ENCODE assay signal across 25 mouse cellular contexts in genomic region chr11:13112486-13112885, GRCm38 (mm10).
DNase-seq lines count a peak whose midpoint lies in the region; ATAC-seq lines count a peak whose summit lies in the region.
"Had no signal": no experiment of that assay in that cellular context is flagged by ENCODE, and none has a peak within 500 bp of the region (broad histone marks: within the 10 kb centered on the region; RNA-seq: fewer than 3 reads in every experiment).

No protein-coding gene starts in this region.

- no peak overlapping the region for H3K4me3 ChIP-seq in forebrain, embryonic 14.5 days (ENCODE audit: low read depth, low read length)
- H3K4me3 ChIP-seq in forebrain, embryonic 11.5 days (ENCODE audit: low read depth, low read length), result no peak overlapping the region
- H3K4me3 ChIP-seq in heart, embryonic 11.5 days (ENCODE audit: low read depth, low read length), result no peak overlapping the region
- H3K4me3 ChIP-seq in midbrain, embryonic 12.5 days, result no peak overlapping the region
- no peak overlapping the region for H3K4me3 ChIP-seq in midbrain, embryonic 15.5 days
- H3K4me3 ChIP-seq: embryonic facial prominence, embryonic 13.5 days; erythroblast, embryonic 14.5 days; hindbrain, embryonic 10.5 days; intestine, embryonic 15.5 days; layer of hippocampus, adult 2 months; limb, embryonic 13.5 days; liver, embryonic 12.5 days; neural tube, embryonic 15.5 days had no signal

- H3K9me3 ChIP-seq in forebrain, embryonic 14.5 days (replicated peaks; ENCODE audit: control insufficient read depth, low read length), result no peaks in the 10 kb centered on the region
- no peaks in the 10 kb centered on the region for H3K9me3 ChIP-seq in forebrain, embryonic 11.5 days (ENCODE audit: control insufficient read depth, low read length)
- no peaks in the 10 kb centered on the region for H3K9me3 ChIP-seq in heart, embryonic 11.5 days (replicated peaks; ENCODE audit: control insufficient read depth, low read length)
- H3K9me3 ChIP-seq in midbrain, embryonic 12.5 days, result no peaks in the 10 kb centered on the region
- H3K9me3 ChIP-seq in midbrain, embryonic 15.5 days, result no peaks in the 10 kb centered on the region
- H3K9me3 ChIP-seq: embryonic facial prominence, embryonic 13.5 days; hindbrain, embryonic 10.5 days; intestine, embryonic 15.5 days; limb, embryonic 13.5 days; liver, embryonic 12.5 days; neural tube, embryonic 15.5 days had no signal

- no peaks in the 10 kb centered on the region for H3K27me3 ChIP-seq in forebrain, embryonic 14.5 days (replicated peaks; ENCODE audit: control insufficient read depth, insufficient read depth, low read length)
- no peaks in the 10 kb centered on the region for H3K27me3 ChIP-seq in forebrain, embryonic 11.5 days (ENCODE audit: control insufficient read depth, insufficient read depth, low read length)
- H3K27me3 ChIP-seq in heart, embryonic 11.5 days (ENCODE audit: control insufficient read depth, insufficient read depth, low read length), result no peaks in the 10 kb centered on the region
- no peaks in the 10 kb centered on the region for H3K27me3 ChIP-seq in midbrain, embryonic 12.5 days
- H3K27me3 ChIP-seq in midbrain, embryonic 15.5 days (replicated peaks), result no peaks in the 10 kb centered on the region
- H3K27me3 ChIP-seq: embryonic facial prominence, embryonic 13.5 days; intestine, embryonic 15.5 days; limb, embryonic 13.5 days; liver, embryonic 12.5 days; neural tube, embryonic 15.5 days had no signal

- no peak overlapping the region for H3K4me2 ChIP-seq in forebrain, embryonic 14.5 days (ENCODE audit: low read length)
- H3K4me2 ChIP-seq in forebrain, embryonic 11.5 days (ENCODE audit: low read depth, low read length, severe bottlenecking), result no peak overlapping the region
- H3K4me2 ChIP-seq in heart, embryonic 11.5 days, result no peak overlapping the region
- no peak overlapping the region for H3K4me2 ChIP-seq in midbrain, embryonic 12.5 days (replicated peaks)
- no peak overlapping the region for H3K4me2 ChIP-seq in midbrain, embryonic 15.5 days
- H3K4me2 ChIP-seq: embryonic facial prominence, embryonic 13.5 days; intestine, embryonic 15.5 days; limb, embryonic 13.5 days; liver, embryonic 12.5 days; neural tube, embryonic 15.5 days had no signal

- ATAC-seq in forebrain, embryonic 14.5 days, result no peak
- ATAC-seq in forebrain, embryonic 11.5 days (replicated peaks; ENCODE audit: low FRiP score), result no peak
- ATAC-seq in heart, embryonic 11.5 days (replicated peaks; ENCODE audit: insufficient number of reproducible peaks, low FRiP score, low TSS enrichment), result no peak
- ATAC-seq in midbrain, embryonic 12.5 days (ENCODE audit: low FRiP score, low read depth), result peak; percentile 41; the same call in 1 of the 2 replicates
- ATAC-seq in midbrain, embryonic 15.5 days (replicated peaks), result no peak; the same call in 1 of the 2 replicates
- ATAC-seq: hindbrain, embryonic 16.5 days; intestine, embryonic 15.5 days; liver, embryonic 12.5 days had no signal

- no peak overlapping the region for H3K9ac ChIP-seq in forebrain, embryonic 14.5 days (ENCODE audit: low read length)
- H3K9ac ChIP-seq in forebrain, embryonic 11.5 days (ENCODE audit: low read length), result no peak overlapping the region
- no peak overlapping the region for H3K9ac ChIP-seq in heart, embryonic 11.5 days (ENCODE audit: low read depth, low read length)
- no peak overlapping the region for H3K9ac ChIP-seq in midbrain, embryonic 12.5 days (replicated peaks)
- H3K9ac ChIP-seq in midbrain, embryonic 15.5 days, result no peak overlapping the region
- H3K9ac ChIP-seq: embryonic facial prominence, embryonic 13.5 days; intestine, embryonic 15.5 days; limb, embryonic 13.5 days; liver, embryonic 12.5 days; neural tube, embryonic 15.5 days had no signal

- no peak overlapping the region for H3K27ac ChIP-seq in forebrain, embryonic 14.5 days (ENCODE audit: low read depth, low read length)
- H3K27ac ChIP-seq in forebrain, embryonic 11.5 days (ENCODE audit: low read depth, low read length), result no peak overlapping the region
- no peak overlapping the region for H3K27ac ChIP-seq in heart, embryonic 11.5 days (ENCODE audit: low read depth, low read length)
- no peak overlapping the region for H3K27ac ChIP-seq in midbrain, embryonic 12.5 days (replicated peaks)
- H3K27ac ChIP-seq in midbrain, embryonic 15.5 days, result no peak overlapping the region
- H3K27ac ChIP-seq: embryonic facial prominence, embryonic 13.5 days; hindbrain, embryonic 10.5 days; intestine, embryonic 15.5 days; layer of hippocampus, adult 2 months; limb, embryonic 13.5 days; liver, embryonic 12.5 days; neural tube, embryonic 15.5 days had no signal

- no peaks in the 10 kb centered on the region for H3K36me3 ChIP-seq in forebrain, embryonic 14.5 days (ENCODE audit: control insufficient read depth, insufficient read depth, low read length)
- H3K36me3 ChIP-seq in forebrain, embryonic 11.5 days (ENCODE audit: control insufficient read depth, insufficient read depth, low read length), result no peaks in the 10 kb centered on the region
- no peaks in the 10 kb centered on the region for H3K36me3 ChIP-seq in heart, embryonic 11.5 days (ENCODE audit: control insufficient read depth, insufficient read depth, low read length)
- H3K36me3 ChIP-seq in midbrain, embryonic 12.5 days, result no peaks in the 10 kb centered on the region
- no peaks in the 10 kb centered on the region for H3K36me3 ChIP-seq in midbrain, embryonic 15.5 days (replicated peaks)
- H3K36me3 ChIP-seq: embryonic facial prominence, embryonic 13.5 days; hindbrain, embryonic 10.5 days; intestine, embryonic 15.5 days; limb, embryonic 13.5 days; liver, embryonic 12.5 days; neural tube, embryonic 15.5 days had no signal

- H3K4me1 ChIP-seq in forebrain, embryonic 14.5 days (ENCODE audit: control insufficient read depth, insufficient read depth, low read length), result no peaks in the 10 kb centered on the region
- H3K4me1 ChIP-seq in forebrain, embryonic 11.5 days (replicated peaks; ENCODE audit: control insufficient read depth, insufficient read depth, low read length), result no peaks in the 10 kb centered on the region
- no peaks in the 10 kb centered on the region for H3K4me1 ChIP-seq in heart, embryonic 11.5 days (ENCODE audit: control insufficient read depth, insufficient read depth, low read length)
- H3K4me1 ChIP-seq in midbrain, embryonic 12.5 days, result no peaks in the 10 kb centered on the region
- H3K4me1 ChIP-seq in midbrain, embryonic 15.5 days, result no peaks in the 10 kb centered on the region
- H3K4me1 ChIP-seq: embryonic facial prominence, embryonic 13.5 days; hindbrain, embryonic 10.5 days; intestine, embryonic 15.5 days; limb, embryonic 13.5 days; liver, embryonic 12.5 days; neural tube, embryonic 15.5 days had no signal

- peak; percentile 6 for DNase-seq in forebrain, embryonic 14.5 days (ENCODE audit: low spot score)
- DNase-seq in forebrain, embryonic 11.5 days (ENCODE audit: low spot score), result no peak
- peak; percentile 35 to 48 for DNase-seq in heart, adult 18-20 months
- DNase-seq in telencephalon, adult 2 months (ENCODE audit: low read depth, low spot score), result peak; percentile 39
- DNase-seq: cerebellum, adult 2 months; cerebellum, postnatal 36 days; embryo, embryonic 11 days; gastrocnemius, postnatal 25 days; kidney, adult 9 months; kidney, postnatal 14 days; layer of hippocampus, postnatal 36 days; lung, postnatal 10 days; thymus, adult 2 months had no signal
